Mouse (Mus musculus): ENCODE results near the gene Slc46a2.

Slc46a2 gene

DNA sequence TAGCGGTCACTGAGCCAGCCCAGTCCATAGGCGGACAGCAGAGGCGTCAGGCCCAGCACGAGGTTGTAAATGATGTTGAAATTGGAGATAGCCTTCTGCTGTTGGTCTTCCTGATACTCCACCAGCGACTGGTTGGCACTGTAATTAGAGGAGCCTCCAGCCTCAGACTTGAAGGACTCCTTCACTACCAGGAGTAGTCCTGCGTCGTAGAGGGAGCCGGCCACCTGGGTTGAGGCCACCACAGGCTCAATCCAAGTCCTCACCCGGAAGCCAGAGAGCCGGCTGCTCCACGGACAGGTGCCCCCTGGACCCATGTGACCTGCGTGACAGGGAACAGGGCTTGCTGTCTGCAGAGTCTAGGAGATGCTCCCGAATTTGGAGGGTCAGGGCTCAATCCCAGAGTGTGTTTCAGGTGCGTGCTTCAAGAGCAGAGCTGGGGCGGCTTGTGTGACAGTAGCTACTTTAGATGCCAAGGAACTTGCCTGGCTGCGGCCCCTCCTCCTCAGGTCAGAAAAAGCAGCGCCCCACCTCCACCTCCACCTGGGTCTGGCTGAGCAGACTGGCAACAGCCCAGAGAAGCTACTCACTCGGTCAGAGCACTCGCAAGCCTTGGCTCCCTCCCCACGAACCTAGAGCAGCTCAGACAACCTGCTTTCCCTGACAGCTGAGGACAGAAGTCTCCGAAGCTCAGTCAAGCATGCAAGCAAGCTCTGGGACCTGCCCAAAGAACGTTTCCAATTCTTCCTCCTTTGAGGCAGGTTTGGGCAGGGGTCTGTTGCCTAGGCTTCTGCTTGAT, at the start of gene Slc46a2:
TSS of gene Slc46a2 (minus strand) at position 449 of the 796 bp plus-strand sequence.
- DNase-seq (ENCODE audit: low read depth, low spot score) = peak; percentile 46

DNA sequence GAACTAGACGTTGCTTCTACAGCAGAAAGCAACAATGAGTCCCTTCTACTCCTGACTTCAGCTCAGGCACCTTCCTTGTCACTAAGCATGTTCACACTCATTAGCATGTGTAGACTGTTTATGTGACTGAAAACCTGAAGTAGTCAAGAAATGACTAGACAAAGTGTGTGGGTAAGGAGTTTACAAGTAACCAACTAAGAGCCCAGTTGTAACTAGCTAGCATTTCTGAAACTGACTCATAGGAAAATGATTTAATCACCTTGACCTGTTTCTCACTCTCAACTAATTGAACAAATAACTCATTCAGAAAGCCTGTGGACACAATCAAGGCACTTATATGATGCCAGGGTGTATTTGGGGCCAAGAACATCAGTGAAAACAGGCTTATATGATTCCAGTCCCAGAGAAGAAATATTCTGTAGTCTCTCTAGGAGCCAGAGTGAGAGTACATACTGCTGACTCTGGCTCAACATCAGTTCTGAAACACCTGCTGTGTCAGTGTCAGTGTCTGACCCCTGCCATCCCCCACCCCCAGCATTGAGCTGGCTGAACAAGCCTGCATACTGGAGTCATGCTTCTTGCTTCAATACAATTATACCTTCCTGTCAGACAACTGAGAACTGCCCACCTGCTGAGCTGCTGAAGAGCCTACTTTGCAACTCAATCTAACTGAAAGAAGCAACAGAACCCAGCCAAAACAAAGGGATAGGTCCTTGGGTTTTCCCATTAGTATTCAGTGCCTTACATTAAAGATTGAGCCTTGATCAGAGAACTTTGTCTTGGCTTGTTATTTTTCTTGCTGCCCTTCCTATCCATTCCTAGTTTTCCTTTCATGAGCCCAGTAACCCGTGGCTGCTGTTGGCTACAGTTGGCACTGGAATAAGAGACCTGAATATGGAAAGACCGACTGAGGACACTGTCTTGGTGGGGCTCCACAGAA, 48.8 kb upstream of the Slc46a2 start, which contains the start of gene Mup6:
TSS of gene Mup6 (plus strand) at position 890 of the 940 bp plus-strand sequence.
- no peak for DNase-seq (ENCODE audit: low read depth, low spot score)

DNA sequence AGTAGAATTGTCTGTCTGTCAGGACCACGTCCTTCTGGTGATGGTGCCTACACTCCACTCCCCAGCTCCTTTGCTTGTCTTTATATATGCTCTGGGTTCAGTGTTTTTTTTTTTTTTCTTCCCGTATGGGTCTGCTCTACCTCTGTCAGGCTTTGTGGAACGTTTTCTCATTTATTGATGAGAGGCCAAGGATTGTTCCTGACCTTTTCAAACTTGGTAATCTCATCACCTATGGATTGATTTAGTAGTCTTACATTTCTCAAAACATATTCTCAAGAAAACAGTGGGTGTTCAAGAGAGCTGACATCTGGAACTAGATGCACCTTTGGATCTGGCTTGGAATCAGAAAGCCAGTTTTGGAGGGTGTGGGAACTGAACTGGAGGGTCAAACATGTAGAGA, 45.8 kb upstream of the Slc46a2 start, which contains the start of gene Mup4:
TSS of gene Mup4 (minus strand) at position 101 of the 400 bp plus-strand sequence.
- no peak for DNase-seq (ENCODE audit: low read depth, low spot score)

DNA sequence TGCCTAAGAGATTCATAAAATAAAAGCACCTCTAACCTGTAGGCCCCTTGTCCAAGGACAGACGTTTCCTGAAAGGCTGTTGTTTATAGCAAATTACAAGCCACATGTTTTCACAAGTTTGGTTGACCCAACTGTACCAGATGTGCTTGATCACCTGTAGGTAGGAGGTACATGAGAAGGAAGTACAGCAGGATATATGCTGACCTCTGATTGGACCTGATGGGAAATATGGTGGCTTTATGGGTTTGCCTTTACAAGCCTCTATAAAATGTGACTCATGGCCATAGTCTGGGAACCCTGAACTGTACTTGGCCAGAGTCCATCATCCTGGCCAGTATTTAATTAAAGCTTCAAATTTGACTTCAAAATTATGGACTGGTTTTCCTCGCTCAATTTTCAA, 22.7 kb upstream of the Slc46a2 start:
- DNase-seq (ENCODE audit: low read depth, low spot score) = no peak

DNA sequence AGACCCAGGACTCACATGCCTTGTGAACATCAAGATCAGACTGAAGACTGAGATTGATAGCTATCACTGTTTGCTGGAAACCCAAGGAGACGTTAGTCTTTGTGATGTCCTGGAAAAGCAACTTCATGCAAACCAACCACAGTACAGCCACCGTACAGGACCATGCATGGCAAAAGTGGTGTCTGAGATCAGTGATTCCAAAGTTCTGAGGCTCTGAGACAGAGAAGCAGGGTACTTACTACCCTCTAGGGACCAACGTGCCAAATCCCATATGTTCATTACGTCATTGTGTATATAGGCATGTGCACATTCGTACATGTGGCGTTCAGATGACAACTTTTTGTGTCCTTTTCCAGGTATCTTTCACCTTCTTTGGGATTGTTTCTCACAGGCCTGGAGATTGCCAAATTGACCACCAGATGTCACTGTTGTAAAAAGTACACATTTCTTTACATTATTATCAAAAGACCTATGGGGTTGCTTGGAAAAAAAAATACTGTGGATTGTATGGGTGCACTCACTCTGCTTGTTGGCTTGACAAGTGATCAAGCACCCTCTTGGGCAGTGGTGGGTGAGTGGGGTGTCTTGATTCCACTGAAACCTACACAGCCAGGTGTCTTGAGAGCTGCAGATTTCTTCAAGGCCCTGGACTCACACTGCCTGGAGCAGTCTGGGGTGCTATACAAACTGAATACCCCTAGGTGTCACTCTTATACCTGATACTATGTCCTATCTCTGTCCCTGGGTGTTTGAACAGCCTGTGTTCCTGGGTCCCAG, 17.8 kb upstream of the Slc46a2 start:
- peak; percentile 32 for DNase-seq (ENCODE audit: low read depth, low spot score)

DNA sequence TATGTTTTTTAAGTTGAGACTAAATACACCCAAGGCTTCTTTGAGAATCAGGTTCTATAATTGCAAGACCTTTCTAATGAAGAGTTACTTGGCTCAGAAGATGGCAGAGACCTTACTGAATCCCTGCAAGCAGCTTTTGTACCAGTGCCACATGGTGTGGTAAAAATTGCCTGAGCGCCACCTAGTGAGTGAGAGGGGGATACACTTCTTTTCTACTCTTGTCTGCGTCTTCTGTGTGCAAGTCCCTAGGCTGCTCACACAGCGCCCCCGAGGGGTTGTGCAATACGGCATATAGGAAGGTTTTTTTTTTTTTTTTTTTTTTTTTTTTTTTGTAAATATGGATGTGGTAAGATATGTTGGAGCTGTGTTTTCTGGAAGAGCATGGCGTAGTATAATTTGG, 13.5 kb upstream of the Slc46a2 start:
- DNase-seq (ENCODE audit: low read depth, low spot score) = peak; percentile 91

DNA sequence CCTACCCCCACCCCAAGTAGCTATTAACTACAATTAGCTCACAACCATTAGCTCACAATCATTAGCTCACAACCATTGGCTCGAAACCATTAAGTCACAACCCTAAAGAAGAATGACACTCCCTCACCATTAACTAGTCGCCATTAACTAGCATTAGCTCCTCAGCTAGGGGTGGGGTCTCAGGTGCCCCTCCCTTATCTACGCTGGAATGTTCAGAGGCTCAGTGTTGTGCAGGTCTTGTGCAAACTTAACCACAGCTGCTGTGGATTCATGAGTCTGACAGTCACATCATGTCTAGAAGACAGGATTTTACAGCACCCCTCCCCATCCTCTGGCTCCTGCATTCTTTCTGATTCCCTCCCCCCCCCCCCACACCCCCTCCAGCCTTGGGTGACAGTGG, 12.8 kb upstream of the Slc46a2 start:
- no peak for DNase-seq (ENCODE audit: low read depth, low spot score)

DNA sequence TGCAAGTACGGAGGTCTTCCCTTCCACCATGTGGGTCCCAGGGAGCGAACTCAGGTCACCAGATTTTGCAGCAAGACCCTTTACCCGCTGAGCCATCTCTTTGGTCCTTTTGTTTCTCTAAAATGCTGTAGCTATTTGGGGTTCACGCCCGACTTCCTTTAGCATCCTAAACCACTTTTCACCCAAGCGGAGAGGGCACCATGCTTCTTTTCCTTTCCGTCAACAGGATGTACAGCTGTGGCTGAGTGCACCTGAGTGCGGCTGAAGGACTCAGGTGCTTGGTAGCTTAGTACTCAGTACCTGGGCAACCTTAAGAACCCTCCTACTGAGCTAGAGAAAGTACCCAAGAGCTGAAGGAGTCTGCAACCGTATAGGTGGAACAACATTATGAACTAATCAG, 10.2 kb upstream of the Slc46a2 start:
- DNase-seq (ENCODE audit: low read depth, low spot score) = no peak

DNA sequence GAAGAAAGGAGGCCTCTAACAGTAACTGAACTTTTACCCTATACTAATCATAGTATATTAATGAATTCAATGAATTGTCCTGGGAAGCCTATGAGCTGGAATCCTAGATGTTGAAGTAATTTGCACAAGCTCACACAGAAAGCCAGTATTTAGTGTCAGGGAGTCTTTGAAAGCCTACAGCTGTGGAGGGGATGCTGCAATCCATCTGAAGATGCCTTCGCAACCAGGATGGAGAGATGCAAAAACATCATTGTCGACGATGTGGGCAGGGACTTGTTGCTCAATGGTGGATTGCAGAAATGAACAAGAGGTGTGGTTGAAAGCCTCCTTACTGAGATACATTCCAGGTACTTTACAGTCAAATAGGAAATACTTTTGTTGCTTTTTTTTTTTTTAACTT, 3.1 kb upstream of the Slc46a2 start:
- DNase-seq (ENCODE audit: low read depth, low spot score) = no peak

DNA sequence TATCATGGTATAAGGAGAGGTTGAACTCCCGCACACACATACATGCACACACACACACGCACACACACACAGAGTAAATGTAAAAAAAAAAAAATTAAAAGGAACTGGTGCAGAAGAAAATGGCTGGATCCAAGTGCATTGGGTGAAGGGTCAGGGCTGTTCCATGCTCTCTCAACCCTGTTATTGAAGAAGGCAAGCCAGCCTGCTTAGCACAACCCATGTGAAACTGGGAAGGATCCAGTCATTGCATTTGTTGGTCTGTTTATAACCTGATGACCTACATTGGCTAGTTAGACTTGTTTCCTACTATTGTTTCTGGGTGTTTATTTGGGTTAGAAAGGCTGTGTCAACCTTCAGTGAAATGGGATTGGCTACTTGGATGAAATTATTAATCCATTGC, 6.1 kb downstream of the Slc46a2 start:
- no peak for DNase-seq (ENCODE audit: low read depth, low spot score)

DNA sequence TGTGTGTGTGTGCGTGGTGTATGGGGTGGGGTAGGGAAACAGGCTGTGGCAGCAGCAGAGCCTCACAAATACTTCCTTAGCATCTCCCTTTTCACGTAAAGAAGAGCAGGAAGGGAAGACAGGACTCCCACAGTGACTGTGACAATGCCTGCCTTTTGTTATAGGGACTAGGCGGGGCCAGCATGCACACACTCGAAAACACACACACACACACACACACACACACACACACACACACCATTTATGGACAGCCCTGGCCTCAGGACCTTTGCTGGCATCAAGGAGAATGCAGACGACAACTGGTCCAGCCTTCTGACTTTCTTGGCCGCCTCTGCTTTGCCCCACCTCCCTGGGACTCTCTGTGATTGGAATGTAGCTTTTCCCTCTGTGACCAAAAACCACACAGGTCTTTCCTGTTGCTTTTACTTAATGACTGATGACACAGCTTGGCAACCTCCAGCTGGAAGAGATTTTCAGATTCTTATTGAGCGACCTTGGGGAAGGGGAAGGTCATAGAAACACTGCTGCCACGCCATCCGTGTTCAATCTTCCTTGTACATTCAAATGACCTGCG, 7.1 kb downstream of the Slc46a2 start:
- no peak for DNase-seq (ENCODE audit: low read depth, low spot score)

DNA sequence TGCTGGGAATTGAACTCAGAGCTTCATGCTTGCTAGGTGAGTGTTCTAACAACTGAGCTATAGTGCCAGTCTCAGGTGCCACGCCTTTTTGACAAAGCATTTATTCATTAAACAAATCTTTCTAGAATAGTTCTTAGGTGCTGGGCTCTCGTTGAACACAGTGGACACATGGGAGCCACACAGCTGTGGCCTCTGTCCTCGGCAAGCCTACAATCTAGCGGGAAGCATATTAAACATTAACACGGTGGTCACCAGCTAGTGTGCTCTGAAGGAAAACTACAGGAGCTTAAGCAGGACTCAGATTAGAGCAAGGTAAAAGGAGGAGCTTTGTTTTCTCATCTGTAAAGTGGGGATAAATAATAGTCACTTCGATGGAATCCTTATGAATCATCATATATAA, 7.8 kb downstream of the Slc46a2 start:
- DNase-seq (ENCODE audit: low read depth, low spot score) = no peak

DNA sequence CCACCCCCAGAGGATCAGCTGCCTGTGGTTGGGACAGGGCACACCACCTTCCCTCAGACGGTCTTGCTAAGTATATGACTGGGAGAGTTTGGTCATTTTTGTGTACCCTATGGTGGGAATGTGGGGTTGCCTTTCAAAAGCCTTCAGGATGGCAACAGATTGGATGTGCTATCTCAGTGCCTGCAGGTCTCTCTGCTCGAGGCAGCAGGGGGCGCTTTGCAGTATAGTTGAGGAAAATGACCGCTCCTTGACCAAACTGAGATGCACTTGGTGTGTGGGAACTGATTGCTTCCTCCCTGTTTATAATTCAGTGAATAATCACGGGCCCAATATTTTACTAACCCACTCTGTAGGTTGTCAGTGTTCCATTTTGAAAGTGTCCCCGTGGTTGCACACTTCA, 12.3 kb downstream of the Slc46a2 start:
- peak; percentile 16 for DNase-seq (ENCODE audit: low read depth, low spot score)

DNA sequence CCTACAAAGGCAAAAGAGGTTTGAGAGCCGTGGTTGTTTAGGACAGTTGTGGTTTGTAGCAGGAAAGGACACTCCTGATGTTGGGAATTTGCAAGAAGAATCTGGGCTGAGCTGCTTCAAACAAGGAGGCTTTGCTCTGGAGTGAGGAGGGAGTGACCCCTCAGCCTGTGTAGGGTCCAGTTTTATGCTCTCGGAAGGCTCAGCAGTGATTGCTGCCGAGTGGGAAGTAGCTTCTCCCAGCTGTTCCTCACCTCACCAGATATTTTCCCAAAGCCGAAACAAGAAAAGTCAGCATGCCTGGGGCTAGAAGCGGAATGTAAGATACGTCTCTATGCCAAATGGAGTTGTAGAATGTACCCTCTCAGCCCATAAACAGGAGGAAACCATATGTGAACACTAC, 13.0 kb downstream of the Slc46a2 start:
- DNase-seq (ENCODE audit: low read depth, low spot score) = no peak

DNA sequence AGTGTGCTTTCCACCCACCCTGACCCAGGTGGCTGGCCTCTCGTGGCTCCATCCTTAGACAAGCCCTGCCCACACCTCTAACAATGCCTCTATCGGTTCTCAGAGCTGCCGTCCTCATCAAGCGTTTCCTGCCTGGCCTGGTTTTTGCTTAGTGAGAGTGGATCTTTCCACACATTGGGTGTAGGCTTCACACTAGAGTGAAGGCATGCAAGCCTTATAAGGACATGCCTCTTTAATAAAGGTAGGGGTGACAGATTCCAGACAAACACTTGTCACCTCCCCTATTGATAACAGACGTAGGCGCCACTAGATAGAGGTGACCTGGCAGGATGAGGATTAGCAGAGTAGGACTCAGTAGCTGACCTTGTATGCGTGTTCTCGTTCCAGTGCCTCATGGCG, 16.3 kb downstream of the Slc46a2 start:
- DNase-seq (ENCODE audit: low read depth, low spot score) = no peak

DNA sequence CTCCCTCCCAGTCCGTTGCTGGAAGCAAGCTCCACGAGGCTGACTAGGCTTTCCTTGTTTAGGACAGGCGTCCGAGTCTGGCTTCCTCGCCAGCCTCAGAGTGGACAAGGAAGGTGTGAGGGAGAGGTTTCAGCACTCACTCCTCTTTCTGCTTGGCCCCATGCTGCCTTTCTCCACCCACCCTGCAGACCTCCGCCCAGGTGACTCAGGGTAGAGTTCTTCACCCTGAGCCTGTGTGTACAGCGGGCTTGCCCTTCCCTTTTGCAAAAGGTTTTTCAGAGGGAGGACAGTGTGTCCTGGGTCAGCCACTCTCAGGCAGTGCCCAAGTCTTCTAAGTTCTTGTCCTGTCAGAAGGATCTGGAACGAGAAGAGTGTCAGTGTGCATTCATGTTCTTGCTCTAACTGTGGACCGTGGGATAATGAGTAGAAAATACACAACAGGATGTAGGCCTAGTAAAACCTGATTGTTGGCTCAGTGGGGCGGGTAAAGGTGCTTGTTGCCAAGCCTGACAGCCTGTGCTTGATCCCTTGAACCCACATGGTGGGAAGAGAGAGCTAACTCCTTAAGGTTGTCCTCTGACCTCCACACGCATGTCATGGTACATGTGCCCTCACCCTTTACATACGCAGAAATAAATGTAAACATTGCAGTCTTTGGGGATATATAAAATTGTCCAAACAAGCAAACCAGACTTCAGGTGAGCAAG, 16.9 kb downstream of the Slc46a2 start:
- DNase-seq (ENCODE audit: low read depth, low spot score) = no peak

DNA sequence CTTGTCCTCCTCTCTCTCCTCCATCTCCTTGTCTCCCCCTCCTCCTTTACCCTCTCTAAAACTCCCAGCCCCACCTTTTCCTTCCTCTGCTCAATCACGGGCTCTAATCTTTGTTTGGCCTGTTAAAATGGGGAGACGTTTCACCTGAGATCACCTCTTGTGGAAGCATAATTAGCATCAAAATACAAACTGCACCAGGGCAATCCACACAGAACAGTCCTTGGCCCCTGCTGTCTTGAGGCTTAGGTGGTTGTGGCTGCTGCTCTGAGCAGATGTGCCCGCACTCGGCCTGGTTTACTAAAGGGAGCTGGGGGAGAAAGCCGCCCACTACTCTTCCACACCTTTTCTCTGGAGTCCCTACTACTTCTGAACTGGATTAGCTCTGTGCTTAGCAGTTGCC, 18.9 kb downstream of the Slc46a2 start:
- DNase-seq (ENCODE audit: low read depth, low spot score) = no peak

DNA sequence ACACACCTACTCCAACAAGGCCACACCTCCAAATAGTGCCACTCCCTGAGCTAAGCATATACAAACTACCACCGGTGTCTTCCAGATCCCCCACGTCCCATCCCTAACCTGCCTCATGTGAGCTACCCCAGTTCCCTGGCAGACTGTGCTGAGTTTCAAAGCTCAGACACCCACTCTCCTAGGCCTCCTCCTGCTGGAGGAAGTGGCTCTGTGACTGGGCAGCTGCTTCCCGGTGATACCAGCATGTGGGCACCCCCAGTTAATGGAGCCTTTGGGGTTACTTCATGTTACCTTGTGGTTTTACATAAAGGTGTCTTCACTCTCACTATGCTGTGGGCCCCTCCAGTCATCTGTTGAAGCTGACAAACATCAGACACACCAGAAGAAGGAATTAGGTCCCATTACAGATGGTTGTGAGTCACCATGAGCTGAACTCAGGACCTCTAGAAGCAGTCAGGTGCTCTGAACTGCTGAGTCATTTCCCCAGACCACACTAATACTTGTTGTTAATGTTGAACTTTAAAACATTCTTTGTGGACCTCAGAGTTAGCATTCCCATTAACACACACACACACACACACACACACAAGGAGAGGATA, 19.8 kb downstream of the Slc46a2 start:
- DNase-seq (ENCODE audit: low read depth, low spot score) = no peak

DNA sequence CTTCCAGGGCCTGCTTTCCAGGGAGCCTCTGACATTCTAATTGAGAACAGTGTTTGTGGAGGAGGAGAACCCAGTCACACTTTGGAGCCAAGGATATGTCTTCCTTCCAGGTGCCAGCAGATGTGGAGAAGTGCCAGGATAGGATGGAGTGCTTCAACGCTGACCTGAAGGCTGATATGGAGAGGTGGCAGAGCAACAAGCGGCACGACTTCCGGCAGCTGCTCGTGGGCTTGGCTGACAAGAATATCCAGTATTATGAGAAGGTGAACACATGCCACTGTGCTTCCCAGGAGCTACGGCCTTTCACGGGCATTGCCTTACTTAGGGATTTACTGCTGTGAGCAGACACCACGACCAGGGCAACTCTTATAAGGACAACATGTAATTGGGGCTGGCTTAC, 20.4 kb downstream of the Slc46a2 start:
- DNase-seq (ENCODE audit: low read depth, low spot score) = no peak

DNA sequence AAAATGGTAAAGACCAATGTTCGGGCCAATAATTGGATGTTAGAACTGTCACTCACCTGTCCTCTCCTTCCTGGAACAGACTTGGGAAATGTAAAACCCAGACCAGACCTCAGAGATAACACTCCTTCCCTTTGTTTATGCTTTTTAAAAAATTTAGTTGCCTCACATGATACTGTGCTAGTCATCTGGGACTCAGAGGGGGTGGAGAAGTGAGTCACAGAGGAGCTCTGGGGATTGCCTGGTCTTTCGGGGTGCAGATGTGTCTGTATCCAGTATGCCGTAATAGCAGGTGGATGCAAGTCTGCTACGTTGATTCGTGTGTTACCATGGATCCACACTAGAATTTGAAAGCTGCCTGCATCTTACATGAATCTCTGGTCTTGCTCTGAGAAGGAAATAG, 22.1 kb downstream of the Slc46a2 start:
- peak; percentile 68 for DNase-seq (ENCODE audit: low read depth, low spot score)
